Mouse (Mus musculus): ENCODE results near the gene Dhx16. TPM values are rescaled to one million over a fixed set of nuclear protein-coding genes. Genes with fewer than 3 reads are reported as not detected.
"Not testable (repeated sequence)": the region's sequence is repeated elsewhere in the genome, so short reads cannot be mapped to it uniquely, and the experiment has no call there.

Dhx16 gene
- polyA plus RNA-seq, 1 experiment from 2014 or later, result 50.6 TPM

GRCm38 (mm10) chr17:35920384-35920783 is 40.8 kb downstream of the Dhx16 start:
- DNase-seq (ENCODE audit: low spot score), result no peak

GRCm38 (mm10) chr17:35920862-35921562 is 41.4 kb downstream of the Dhx16 start:
- peak; percentile 46 for DNase-seq (ENCODE audit: low spot score)

GRCm38 (mm10) chr17:35921710-35922109 is 42.1 kb downstream of the Dhx16 start:
- DNase-seq (ENCODE audit: low spot score), result no peak

GRCm38 (mm10) chr17:35922566-35922965 is 42.9 kb downstream of the Dhx16 start:
- no peak for DNase-seq (ENCODE audit: low spot score)

- no peak for DNase-seq (ENCODE audit: low spot score)
Observed at GRCm38 (mm10) chr17:35923281-35923680, 43.7 kb downstream of the Dhx16 start.

- DNase-seq (ENCODE audit: low spot score), result no peak
Observed at GRCm38 (mm10) chr17:35927471-35927870, 47.9 kb downstream of the Dhx16 start.

- no peak for DNase-seq (ENCODE audit: low spot score)
Observed at GRCm38 (mm10) chr17:35929534-35929933, 49.9 kb downstream of the Dhx16 start.

- no peak for DNase-seq (ENCODE audit: low spot score)
Observed at GRCm38 (mm10) chr17:35930627-35931026, 51.0 kb downstream of the Dhx16 start.

- DNase-seq (ENCODE audit: low spot score), result no peak
Observed at GRCm38 (mm10) chr17:35932608-35933007, 53.0 kb downstream of the Dhx16 start.

GRCm38 (mm10) chr17:35935763-35936162 is 56.1 kb downstream of the Dhx16 start:
- not testable (repeated sequence) for DNase-seq (ENCODE audit: low spot score)

GRCm38 (mm10) chr17:35937700-35938348 is 58.2 kb downstream of the Dhx16 start:
- DNase-seq (ENCODE audit: low spot score), result peak; percentile 75

- no peak for DNase-seq (ENCODE audit: low spot score)
Observed at GRCm38 (mm10) chr17:35939108-35939507, 59.5 kb downstream of the Dhx16 start.

GRCm38 (mm10) chr17:35939941-35940340 is 60.3 kb downstream of the Dhx16 start:
- no peak for DNase-seq (ENCODE audit: low spot score)

MicroRNA genes within 50 kb of the gene (microRNA counts, 519-probe panel; counts per million panel counts)
- 473 counts per million, percentile 71 among the panel's probes with 10 or more counts for microRNA mmu-miR-1894-3p
- 473 counts per million, percentile 71 among the panel's probes with 10 or more counts for microRNA mmu-miR-1894-5p

Small RNAs within 50 kb of the gene (microRNA-seq; reads per million reads assigned to microRNA genes)
- 2.1 reads per million for gene Gm28033 (ENCODE audit: borderline number of aligned reads)
- gene Mir1894 (ENCODE audit: borderline number of aligned reads), result not detected

Other genes starting within 250 kb of the Dhx16 start
- gene Mucl3, start 236.1 kb upstream of the Dhx16 start, polyA plus RNA-seq (2015; fragmentation: Nextera tagmentation; extraction: Ambion mirVana), result 0.10 and 0.17 TPM in 2 replicates
- 22.5 and 27.0 TPM in 2 replicates for gene Vars2, start 212.2 kb upstream of the Dhx16 start, polyA plus RNA-seq (2015; fragmentation: Nextera tagmentation; extraction: Ambion mirVana)
- gene Gtf2h4, start 206.1 kb upstream of the Dhx16 start, polyA plus RNA-seq (2015; fragmentation: Nextera tagmentation; extraction: Ambion mirVana), result 267 and 319 TPM in 2 replicates
- 33.7 and 33.8 TPM in 2 replicates for gene Ddr1, start 175.2 kb upstream of the Dhx16 start, polyA plus RNA-seq (2015; fragmentation: Nextera tagmentation; extraction: Ambion mirVana)
- 18.1 and 19.0 TPM in 2 replicates for gene Ier3, start 58.1 kb upstream of the Dhx16 start, polyA plus RNA-seq (2015; fragmentation: Nextera tagmentation; extraction: Ambion mirVana)
- gene Flot1, start 56.6 kb upstream of the Dhx16 start, polyA plus RNA-seq (2015; fragmentation: Nextera tagmentation; extraction: Ambion mirVana), result 88.3 and 93.1 TPM in 2 replicates
- 942 and 997 TPM in 2 replicates for gene Tubb5, start 41.5 kb upstream of the Dhx16 start, polyA plus RNA-seq (2015; fragmentation: Nextera tagmentation; extraction: Ambion mirVana)
- gene Mdc1, start 38.3 kb upstream of the Dhx16 start, polyA plus RNA-seq (2015; fragmentation: Nextera tagmentation; extraction: Ambion mirVana), result 6.7 TPM in 2 replicates
- gene Nrm, start 18.5 kb upstream of the Dhx16 start, polyA plus RNA-seq (2015; fragmentation: Nextera tagmentation; extraction: Ambion mirVana), result 53.7 and 59.1 TPM in 2 replicates
- 82.4 and 89.3 TPM in 2 replicates for gene Ppp1r18, start 14.2 kb upstream of the Dhx16 start, polyA plus RNA-seq (2015; fragmentation: Nextera tagmentation; extraction: Ambion mirVana)
- 24.5 and 27.1 TPM in 2 replicates for gene 2310061I04Rik, start 17.6 kb downstream of the Dhx16 start, polyA plus RNA-seq (2015; fragmentation: Nextera tagmentation; extraction: Ambion mirVana)
- 16.4 and 17.5 TPM in 2 replicates for gene Atat1, start 30.3 kb downstream of the Dhx16 start, polyA plus RNA-seq (2015; fragmentation: Nextera tagmentation; extraction: Ambion mirVana)
- gene Mrps18b, start 36.6 kb downstream of the Dhx16 start, polyA plus RNA-seq (2015; fragmentation: Nextera tagmentation; extraction: Ambion mirVana), result 91.1 and 93.5 TPM in 2 replicates
- 35.6 and 36.0 TPM in 2 replicates for gene Ppp1r10, start 36.6 kb downstream of the Dhx16 start, polyA plus RNA-seq (2015; fragmentation: Nextera tagmentation; extraction: Ambion mirVana)
- gene Abcf1, start 89.9 kb downstream of the Dhx16 start, polyA plus RNA-seq (2015; fragmentation: Nextera tagmentation; extraction: Ambion mirVana), result 102 and 114 TPM in 2 replicates
- 38.6 and 42.4 TPM in 2 replicates for gene Gnl1, start 100.0 kb downstream of the Dhx16 start, polyA plus RNA-seq (2015; fragmentation: Nextera tagmentation; extraction: Ambion mirVana)
- gene Prr3, start 100.4 kb downstream of the Dhx16 start, polyA plus RNA-seq (2015; fragmentation: Nextera tagmentation; extraction: Ambion mirVana), result 22.0 TPM in 2 replicates
- gene H2-T24, start 140.7 kb downstream of the Dhx16 start, polyA plus RNA-seq (2015; fragmentation: Nextera tagmentation; extraction: Ambion mirVana), result 4.2 and 6.5 TPM in 2 replicates
- 136 and 163 TPM in 2 replicates for gene H2-T23, start 153.0 kb downstream of the Dhx16 start, polyA plus RNA-seq (2015; fragmentation: Nextera tagmentation; extraction: Ambion mirVana)
- 60.4 and 66.8 TPM in 2 replicates for gene H2-T22, start 162.9 kb downstream of the Dhx16 start, polyA plus RNA-seq (2015; fragmentation: Nextera tagmentation; extraction: Ambion mirVana)
- gene Gm6034, start 163.1 kb downstream of the Dhx16 start, polyA plus RNA-seq (2015; fragmentation: Nextera tagmentation; extraction: Ambion mirVana), result 0.10 and 0.13 TPM in 2 replicates
- gene Gm11127, start 178.6 kb downstream of the Dhx16 start, polyA plus RNA-seq (2015; fragmentation: Nextera tagmentation; extraction: Ambion mirVana), result 0.96 and 1.3 TPM in 2 replicates
- 0.48 and 0.57 TPM in 2 replicates for gene Gm19684, start 241.9 kb downstream of the Dhx16 start, polyA plus RNA-seq (2015; fragmentation: Nextera tagmentation; extraction: Ambion mirVana)
- 0.45 and 0.99 TPM in 2 replicates for gene Gm7030, start 249.6 kb downstream of the Dhx16 start, polyA plus RNA-seq (2015; fragmentation: Nextera tagmentation; extraction: Ambion mirVana)

Data from thymus, postnatal 0 days (tissue).